Mouse (Mus musculus) ES-Bruce4 (cell line): Measurements from ENCODE around the gene Slc22a6.

Experiments used
- CTCF ChIP-seq: IDR thresholded peaks from one replicate; pipeline ENCODE4 v1.8.1; 2011; ENCODE audit warnings: low read depth, low read length
- EP300 ChIP-seq: IDR thresholded peaks from 2 replicates; pipeline ENCODE4 v1.6.1; 2011; ENCODE audit warnings: low read depth, low read length; ENCODE audit not compliant: insufficient read depth
- POLR2A ChIP-seq: IDR thresholded peaks from one replicate; pipeline ENCODE4 v1.8.1; 2011; ENCODE audit warnings: low read length; ENCODE audit not compliant: insufficient read depth

DNA sequence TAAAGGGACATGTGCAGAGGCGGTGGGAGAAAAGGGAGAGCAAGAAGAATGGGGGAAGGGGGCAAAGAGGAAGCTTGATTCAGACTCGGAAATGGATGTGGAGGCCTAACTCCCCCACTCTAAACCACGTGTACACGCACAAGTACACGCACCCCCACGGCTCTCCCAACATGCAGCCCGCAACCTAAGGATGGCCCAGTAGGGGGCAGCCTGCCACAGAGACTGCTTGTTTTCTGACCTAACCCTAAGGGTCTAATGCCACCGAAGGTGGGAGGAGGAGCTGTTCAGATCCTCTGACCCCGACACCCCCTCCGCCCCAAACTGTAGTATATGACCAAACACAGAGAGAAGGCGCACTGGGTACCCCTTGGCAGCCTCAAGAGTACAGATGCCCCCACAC is 44.5 kb downstream of the Slc22a6 start:
- TF ChIP-seq CTCF (peak; percentile 72), EP300 (no peak), POLR2A (no peak)
